Mouse (Mus musculus): ENCODE results near the gene Acap1.

DNA sequence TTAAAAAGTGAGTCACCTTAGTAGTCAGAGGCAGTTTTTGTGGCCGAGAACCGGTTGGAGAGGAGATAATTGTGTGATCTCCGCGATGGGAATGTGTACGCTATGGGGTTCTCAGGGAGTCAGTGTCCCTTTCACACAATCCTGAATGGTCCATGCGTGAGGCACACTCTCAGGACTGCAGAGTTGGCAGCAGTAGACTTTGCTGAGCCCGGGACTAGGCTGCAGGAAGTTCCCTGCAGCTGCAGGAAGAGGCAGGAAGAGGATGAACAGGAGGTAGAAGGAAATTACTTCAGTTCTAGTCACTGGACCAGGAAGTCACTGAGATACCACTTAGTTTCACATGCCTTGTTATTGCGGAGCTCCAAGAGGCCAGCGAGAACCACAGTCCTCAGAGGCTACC lies 46.2 kb downstream of the Acap1 start:
- TF ChIP-seq USF1 (IDR thresholded peaks at IDR 0.05; ENCODE audit: low read depth, low read length) (no peak), CTCF (conservative IDR thresholded peaks at IDR 0.05 in 1 of 2, IDR thresholded peaks at IDR 0.05 in 1 of 2; ENCODE audit: low read depth in 2 of 2, low read length in 2 of 2) (no peak), RCOR1 (conservative IDR thresholded peaks at IDR 0.05; ENCODE audit: low read depth, low read length) (no peak), TBP (conservative IDR thresholded peaks at IDR 0.05; ENCODE audit: low read depth, low read length) (no peak), ETS1 (conservative IDR thresholded peaks at IDR 0.05; ENCODE audit: low read depth, low read length) (no peak)

Measured in CH12.LX (cell line).